Mouse (Mus musculus) heart, embryonic 11.5 days (tissue): ENCODE results near the gene Fam234b. TPM values are rescaled to one million over a fixed set of nuclear protein-coding genes. Genes with fewer than 3 reads are reported as not detected.

Experiments
- ATAC-seq: fragments of 200-750 bp; cut with Nextera tagmentation; replicated peaks from 2 replicates; pipeline ENCODE4 v1.8.0; 2017; ENCODE audit warnings: moderate library complexity; ENCODE audit not compliant: insufficient number of reproducible peaks, low FRiP score, low TSS enrichment
- H3K27ac ChIP-seq: fragments of 300-500 bp; sonication (generic); 2 replicates; pipeline ENCODE4 v1.5.1; 2014; ENCODE audit warnings: mild to moderate bottlenecking, low read depth, low read length
- H3K27me3 ChIP-seq: fragments of 300-500 bp; sonication (generic); 2 replicates; pipeline ENCODE4 v1.6.1; 2014; ENCODE audit warnings: mild to moderate bottlenecking, low read length, mixed read lengths; ENCODE audit not compliant: control insufficient read depth, insufficient read depth
- H3K36me3 ChIP-seq: fragments of 300-500 bp; sonication (generic); 2 replicates; pipeline ENCODE4 v1.6.1; 2014; ENCODE audit warnings: mild to moderate bottlenecking, low read length, moderate library complexity, mixed read lengths; ENCODE audit not compliant: control insufficient read depth, insufficient read depth
- H3K4me1 ChIP-seq: fragments of 300-500 bp; sonication (generic); 2 replicates; pipeline ENCODE4 v1.6.1; 2014; ENCODE audit warnings: low read length; ENCODE audit not compliant: control insufficient read depth, insufficient read depth
- H3K4me2 ChIP-seq: fragments of 300-500 bp; sonication (generic); 2 replicates; pipeline ENCODE4 v1.6.1; 2014; ENCODE audit warnings: mild to moderate bottlenecking, moderate library complexity
- H3K4me3 ChIP-seq: fragments of 300-500 bp; sonication (generic); 2 replicates; pipeline ENCODE4 v1.5.1; 2014; ENCODE audit warnings: low read depth, low read length
- H3K9ac ChIP-seq: fragments of 300-500 bp; sonication (generic); 2 replicates; pipeline ENCODE4 v1.6.1; 2014; ENCODE audit warnings: mild to moderate bottlenecking, low read depth, low read length, moderate library complexity
- H3K9me3 ChIP-seq: fragments of 300-500 bp; sonication (generic); replicated peaks from 2 replicates; pipeline ENCODE4 v1.6.1; 2016; ENCODE audit warnings: low read length; ENCODE audit not compliant: control insufficient read depth
- WGBS: fragments of 180-500 bp; shearing (Covaris S2); extraction: QIAGEN DNeasy Blood & Tissue Kit; methylation state at CpG from one replicate; pipeline ENCODE4 v1.1.7; 2014; ENCODE audit not compliant: insufficient replicate concordance; 5-methylcytosine and 5-hydroxymethylcytosine counted together
- polyA plus RNA-seq: library from polyadenylated mRNA; unstranded; fragments of >200 nt; fragmentation: Nextera tagmentation; extraction: Ambion mirVana; gene quantifications from 2 replicates; pipeline ENCODE4 v1.2.1, GENCODE M21; 2014

The Fam234b gene
- polyA plus RNA-seq, 1 experiment from 2014 or later: 11.3 TPM

- no peak for ATAC-seq
- no peaks in the 10 kb centered on the region for H3K9me3 ChIP-seq
- H3K4me3 ChIP-seq: no peak overlapping the region
- no peak overlapping the region; the same call in 1 of the 2 replicates for H3K27ac ChIP-seq
- no peak overlapping the region for H3K9ac ChIP-seq
- H3K36me3 ChIP-seq: no peaks in the 10 kb centered on the region
- H3K4me1 ChIP-seq: peaks cover 7% of the 10 kb centered on the region; the same call in 1 of the 2 replicates
- no peak overlapping the region for H3K4me2 ChIP-seq
- WGBS: 67% methylated on average over 2 of the region's 2 CpGs
- no peaks in the 10 kb centered on the region for H3K27me3 ChIP-seq
Observed at GRCm38 (mm10) chr6:135271761-135272160, 74.0 kb downstream of the Fam234b start.

GRCm38 (mm10) chr6:135273066-135273465 is 75.3 kb downstream of the Fam234b start:
- WGBS: 87% methylated on average over 6 of the region's 6 CpGs
- H3K9me3 ChIP-seq: no peaks in the 10 kb centered on the region
- no peak for ATAC-seq

GRCm38 (mm10) chr6:135275231-135275630 is 77.5 kb downstream of the Fam234b start:
- Histone ChIP-seq H3K9me3 (no peaks in the 10 kb centered on the region), H3K4me1 (peaks cover 7% of the 10 kb centered on the region; the same call in 1 of the 2 replicates), H3K4me2 (no peak overlapping the region), H3K4me3 (no peak overlapping the region), H3K36me3 (no peaks in the 10 kb centered on the region), H3K27ac (no peak overlapping the region), H3K9ac (no peak overlapping the region), H3K27me3 (no peaks in the 10 kb centered on the region)
- 46% methylated on average over 4 of the region's 4 CpGs for WGBS
- no peak for ATAC-seq

More at GRCm38 (mm10) chr6:135273066-135273465, 75.3 kb downstream of the Fam234b start:
- Histone ChIP-seq H3K4me2 (no peak overlapping the region), H3K27ac (no peak overlapping the region), H3K9ac (no peak overlapping the region), H3K4me1 (peaks cover 7% of the 10 kb centered on the region; the same call in 1 of the 2 replicates), H3K27me3 (no peaks in the 10 kb centered on the region), H3K36me3 (no peaks in the 10 kb centered on the region), H3K4me3 (no peak overlapping the region)

- Histone ChIP-seq H3K27ac (no peak overlapping the region), H3K4me2 (no peak overlapping the region), H3K36me3 (no peaks in the 10 kb centered on the region), H3K4me3 (no peak overlapping the region), H3K27me3 (no peaks in the 10 kb centered on the region), H3K4me1 (peaks cover 7% of the 10 kb centered on the region; the same call in 1 of the 2 replicates), H3K9me3 (no peaks in the 10 kb centered on the region), H3K9ac (no peak overlapping the region)
- 47% methylated on average over 6 of the region's 6 CpGs for WGBS
- no peak for ATAC-seq
Observed at GRCm38 (mm10) chr6:135276474-135277295, 78.9 kb downstream of the Fam234b start.

GRCm38 (mm10) chr6:135278302-135278701 is 80.5 kb downstream of the Fam234b start:
- no peak overlapping the region for H3K4me2 ChIP-seq
- H3K9me3 ChIP-seq: no peaks in the 10 kb centered on the region
- H3K4me3 ChIP-seq: no peak overlapping the region
- no peaks in the 10 kb centered on the region for H3K36me3 ChIP-seq
- H3K4me1 ChIP-seq: peaks cover 7% of the 10 kb centered on the region; the same call in 1 of the 2 replicates
- no peaks in the 10 kb centered on the region for H3K27me3 ChIP-seq
- no peak overlapping the region for H3K9ac ChIP-seq
- no peak overlapping the region for H3K27ac ChIP-seq
- no peak for ATAC-seq
- 79% methylated on average over 6 of the region's 6 CpGs for WGBS

GRCm38 (mm10) chr6:135279286-135279685 is 81.5 kb downstream of the Fam234b start:
- 64% methylated on average over 5 of the region's 5 CpGs for WGBS
- Histone ChIP-seq H3K27ac (no peak overlapping the region), H3K4me3 (no peak overlapping the region), H3K4me1 (peaks cover 7% of the 10 kb centered on the region; the same call in 1 of the 2 replicates), H3K36me3 (no peaks in the 10 kb centered on the region), H3K27me3 (no peaks in the 10 kb centered on the region), H3K9me3 (no peaks in the 10 kb centered on the region), H3K9ac (no peak overlapping the region), H3K4me2 (no peak overlapping the region)
- no peak for ATAC-seq

GRCm38 (mm10) chr6:135279856-135280255 is 82.1 kb downstream of the Fam234b start:
- no peaks in the 10 kb centered on the region for H3K36me3 ChIP-seq
- ATAC-seq: no peak
- H3K9me3 ChIP-seq: no peaks in the 10 kb centered on the region
- WGBS: 40% methylated on average over 10 of the region's 10 CpGs
- H3K27ac ChIP-seq: no peak overlapping the region
- no peak overlapping the region for H3K4me3 ChIP-seq
- no peaks in the 10 kb centered on the region for H3K27me3 ChIP-seq
- no peak overlapping the region for H3K4me2 ChIP-seq
- H3K9ac ChIP-seq: no peak overlapping the region
- H3K4me1 ChIP-seq: peaks cover 4% of the 10 kb centered on the region; the same call in 1 of the 2 replicates

- Histone ChIP-seq H3K27ac (no peak overlapping the region), H3K9ac (no peak overlapping the region), H3K9me3 (no peaks in the 10 kb centered on the region), H3K4me2 (no peak overlapping the region), H3K36me3 (no peaks in the 10 kb centered on the region), H3K27me3 (no peaks in the 10 kb centered on the region), H3K4me3 (no peak overlapping the region), H3K4me1 (no peaks in the 10 kb centered on the region)
- WGBS: 64% methylated on average over 4 of the region's 4 CpGs
- ATAC-seq: no peak
Observed at GRCm38 (mm10) chr6:135292391-135292790, 94.6 kb downstream of the Fam234b start.

- no peaks in the 10 kb centered on the region for H3K36me3 ChIP-seq
- no peak overlapping the region for H3K27ac ChIP-seq
- ATAC-seq: no peak
- WGBS: 72% methylated on average over 6 of the region's 6 CpGs
- H3K4me2 ChIP-seq: no peak overlapping the region
- no peaks in the 10 kb centered on the region for H3K9me3 ChIP-seq
- no peaks in the 10 kb centered on the region for H3K27me3 ChIP-seq
- H3K4me3 ChIP-seq: no peak overlapping the region
- H3K4me1 ChIP-seq: no peaks in the 10 kb centered on the region
- H3K9ac ChIP-seq: no peak overlapping the region
Observed at GRCm38 (mm10) chr6:135294150-135294549, 96.4 kb downstream of the Fam234b start.
